22 mouse cellular contexts compared by ENCODE assay signal in the genomic region with DNA sequence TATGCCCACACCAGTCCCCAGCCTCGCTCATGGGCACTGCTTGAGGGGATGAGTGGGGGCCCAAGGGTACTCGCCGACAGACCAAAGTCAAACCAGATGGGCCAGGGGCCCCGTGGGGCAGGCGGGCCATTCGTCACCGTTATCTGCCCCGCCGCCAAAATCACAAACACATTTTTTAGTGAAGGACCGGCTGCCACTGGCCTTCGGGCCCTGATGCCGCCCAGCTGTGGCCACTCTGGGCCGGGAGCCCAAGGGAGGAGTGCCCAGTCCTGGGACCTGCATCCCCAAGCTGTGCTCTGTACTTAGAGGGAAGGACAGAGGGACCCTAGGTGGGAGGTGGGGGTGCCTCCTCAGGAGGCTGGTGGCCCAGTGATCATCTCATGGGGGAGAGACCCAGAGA. TPM values are rescaled to one million over a fixed set of nuclear protein-coding genes. Genes with fewer than 3 reads are reported as not detected.
DNase-seq lines count a peak whose midpoint lies in the region; ATAC-seq and TF ChIP-seq lines count a peak whose summit lies in the region.
"Had no signal": no experiment of that assay in that cellular context is flagged by ENCODE, and none has a peak within 500 bp of the region (broad histone marks: within the 10 kb centered on the region; RNA-seq: fewer than 3 reads in every experiment).

No protein-coding gene starts in this region.

- H3K36me3 ChIP-seq in hindbrain, embryonic 10.5 days, result no peaks in the 10 kb centered on the region
- H3K36me3 ChIP-seq in hindbrain, embryonic 13.5 days, result no peaks in the 10 kb centered on the region
- no peaks in the 10 kb centered on the region for H3K36me3 ChIP-seq in lung, postnatal 0 days (ENCODE audit: insufficient read depth, low read length)
- no peaks in the 10 kb centered on the region for H3K36me3 ChIP-seq in limb, embryonic 11.5 days (ENCODE audit: control insufficient read depth, insufficient read depth, low read length)
- H3K36me3 ChIP-seq: G1E; limb, embryonic 15.5 days; midbrain, embryonic 15.5 days had no signal

- no peak for TF ChIP-seq EP300 in lung, postnatal 0 days (IDR thresholded peaks at IDR 0.05)

- H3K4me3 ChIP-seq in hindbrain, embryonic 10.5 days, result no peak overlapping the region
- no peak overlapping the region for H3K4me3 ChIP-seq in hindbrain, embryonic 13.5 days
- H3K4me3 ChIP-seq in lung, postnatal 0 days (ENCODE audit: low read depth, low read length), result no peak overlapping the region
- H3K4me3 ChIP-seq in limb, embryonic 11.5 days (ENCODE audit: low read depth, low read length), result no peak overlapping the region
- H3K4me3 ChIP-seq: limb, embryonic 15.5 days; midbrain, embryonic 15.5 days had no signal

- H3K4me2 ChIP-seq in hindbrain, embryonic 13.5 days, result no peak overlapping the region
- H3K4me2 ChIP-seq in lung, postnatal 0 days (replicated peaks; ENCODE audit: low read depth, low read length), result no peak overlapping the region
- H3K4me2 ChIP-seq in limb, embryonic 11.5 days (ENCODE audit: low read depth, severe bottlenecking), result no peak overlapping the region
- H3K4me2 ChIP-seq: hindbrain, embryonic 14.5 days; limb, embryonic 15.5 days; midbrain, embryonic 15.5 days had no signal

- WGBS in hindbrain, embryonic 10.5 days, result 63% methylated on average over 13 of the region's 13 CpGs
- WGBS in hindbrain, embryonic 13.5 days, result 36% methylated on average over 13 of the region's 13 CpGs
- 43% methylated on average over 13 of the region's 13 CpGs for WGBS in lung, postnatal 0 days
- WGBS in limb, embryonic 11.5 days, result 16% methylated on average over 13 of the region's 13 CpGs

- no peak for DNase-seq in hindbrain, embryonic 10.5 days (ENCODE audit: low spot score)
- no peak for DNase-seq in lung, postnatal 0 days (ENCODE audit: low spot score)
- DNase-seq in lung, adult 18-20 months, result no peak
- peak; percentile 44 for DNase-seq in limb, embryonic 11.5 days (ENCODE audit: low spot score)
- no peak for DNase-seq in c-Kit-positive CD71-positive TER-119-positive erythroid progenitor cells, embryonic 14.5 days (ENCODE audit: low spot score)
- no peak for DNase-seq in frontal cortex, postnatal 25 days (ENCODE audit: low spot score in 2 of 2)
- DNase-seq: adrenal gland, postnatal 36 days; cerebellum, adult 11 months; cerebellum, adult 9-11 months; forebrain, postnatal 0 days; kidney, adult 9 months; kidney, postnatal 36 days; layer of hippocampus, postnatal 36 days had no signal

- peak overlapping the region; percentile 73 for H3K27ac ChIP-seq in hindbrain, embryonic 10.5 days
- H3K27ac ChIP-seq in hindbrain, embryonic 13.5 days, result no peak overlapping the region
- no peak overlapping the region for H3K27ac ChIP-seq in lung, postnatal 0 days (ENCODE audit: low read length)
- H3K27ac ChIP-seq in limb, embryonic 11.5 days (replicated peaks; ENCODE audit: low read depth, low read length), result no peak overlapping the region
- H3K27ac ChIP-seq: hindbrain, embryonic 14.5 days; limb, embryonic 15.5 days; liver, embryonic 14.5 days; midbrain, embryonic 15.5 days had no signal

- no peak for TF ChIP-seq CTCF in lung, postnatal 0 days (IDR thresholded peaks at IDR 0.05)

- no peak overlapping the region for H3K9ac ChIP-seq in hindbrain, embryonic 13.5 days
- H3K9ac ChIP-seq in lung, postnatal 0 days (replicated peaks; ENCODE audit: low read depth), result no peak overlapping the region
- no peak overlapping the region for H3K9ac ChIP-seq in limb, embryonic 11.5 days (ENCODE audit: low read length)
- H3K9ac ChIP-seq: forebrain, postnatal 0 days; hindbrain, embryonic 14.5 days; limb, embryonic 15.5 days; liver, embryonic 14.5 days; midbrain, embryonic 15.5 days had no signal

- no peaks in the 10 kb centered on the region for H3K9me3 ChIP-seq in hindbrain, embryonic 10.5 days
- H3K9me3 ChIP-seq in hindbrain, embryonic 13.5 days, result no peaks in the 10 kb centered on the region
- H3K9me3 ChIP-seq in lung, postnatal 0 days (ENCODE audit: low read length), result no peaks in the 10 kb centered on the region
- no peaks in the 10 kb centered on the region for H3K9me3 ChIP-seq in limb, embryonic 11.5 days (ENCODE audit: control insufficient read depth, low read length)
- H3K9me3 ChIP-seq: G1E; limb, embryonic 15.5 days; midbrain, embryonic 15.5 days had no signal

- no peak; the same call in 1 of the 2 replicates for ATAC-seq in hindbrain, embryonic 13.5 days (ENCODE audit: low FRiP score)
- peak; percentile 56 for ATAC-seq in lung, postnatal 0 days
- no peak for ATAC-seq in limb, embryonic 11.5 days (ENCODE audit: insufficient number of reproducible peaks, low FRiP score, low TSS enrichment, low read depth)
- ATAC-seq: forebrain, postnatal 0 days; intestine, embryonic 16.5 days; Patski had no signal

- H3K27me3 ChIP-seq in hindbrain, embryonic 10.5 days (ENCODE audit: insufficient read depth, poor library complexity, severe bottlenecking), result peaks cover 98% of the 10 kb centered on the region
- H3K27me3 ChIP-seq in hindbrain, embryonic 13.5 days, result peaks cover 66% of the 10 kb centered on the region
- H3K27me3 ChIP-seq in lung, postnatal 0 days (replicated peaks; ENCODE audit: insufficient read depth, low read length), result no peaks in the 10 kb centered on the region; the same call in 1 of the 2 replicates
- H3K27me3 ChIP-seq in limb, embryonic 11.5 days (ENCODE audit: control insufficient read depth, insufficient read depth, low read length), result peaks cover 24% of the 10 kb centered on the region
- H3K27me3 ChIP-seq: Patski had no signal

- H3K4me1 ChIP-seq in hindbrain, embryonic 10.5 days (replicated peaks), result peaks cover 56% of the 10 kb centered on the region
- H3K4me1 ChIP-seq in hindbrain, embryonic 13.5 days (replicated peaks), result peaks cover 16% of the 10 kb centered on the region
- H3K4me1 ChIP-seq in lung, postnatal 0 days (ENCODE audit: insufficient read depth, low read depth, low read length), result no peaks in the 10 kb centered on the region; the same call in 1 of the 2 replicates
- peaks cover 28% of the 10 kb centered on the region for H3K4me1 ChIP-seq in limb, embryonic 11.5 days (ENCODE audit: control insufficient read depth, insufficient read depth, low read length)
- H3K4me1 ChIP-seq: midbrain, embryonic 15.5 days had no signal

RNA-seq across cellular contexts. Expression of a gene that starts 10.5 kb away (rescaled TPM):
- 4.2 and 9.2 TPM in 2 replicates for polyA plus RNA-seq in hindbrain, embryonic 10.5 days (2016; fragmentation: Nextera tagmentation; extraction: Ambion mirVana)
- 11.2 and 11.9 TPM in 2 replicates for polyA plus RNA-seq in hindbrain, embryonic 13.5 days (2015; fragmentation: Nextera tagmentation; extraction: Ambion mirVana)
- polyA plus RNA-seq in lung, postnatal 0 days (2015; fragmentation: Nextera tagmentation; extraction: Ambion mirVana), result 7.9 and 8.8 TPM in 2 replicates
- polyA plus RNA-seq in limb, embryonic 11.5 days (2014; fragmentation: Nextera tagmentation; extraction: Ambion mirVana), result 4.1 and 4.5 TPM in 2 replicates

RNA-seq across cellular contexts. Expression of a gene that starts 14.5 kb away (rescaled TPM):
- 3.4 and 8.5 TPM in 2 replicates for polyA plus RNA-seq in hindbrain, embryonic 10.5 days (2016; fragmentation: Nextera tagmentation; extraction: Ambion mirVana)
- 19.3 and 21.0 TPM in 2 replicates for polyA plus RNA-seq in hindbrain, embryonic 13.5 days (2015; fragmentation: Nextera tagmentation; extraction: Ambion mirVana)
- 2.2 and 3.1 TPM in 2 replicates for polyA plus RNA-seq in lung, postnatal 0 days (2015; fragmentation: Nextera tagmentation; extraction: Ambion mirVana)
- polyA plus RNA-seq in limb, embryonic 11.5 days (2014; fragmentation: Nextera tagmentation; extraction: Ambion mirVana), result 2.3 and 2.4 TPM in 2 replicates
- polyA plus RNA-seq: G1E; thymus, postnatal 0 days had no signal

RNA-seq across cellular contexts. Expression of a gene that starts 18.0 kb away (rescaled TPM):
- polyA plus RNA-seq in hindbrain, embryonic 10.5 days (2016; fragmentation: Nextera tagmentation; extraction: Ambion mirVana), result 42.3 and 71.9 TPM in 2 replicates
- 169 and 176 TPM in 2 replicates for polyA plus RNA-seq in hindbrain, embryonic 13.5 days (2015; fragmentation: Nextera tagmentation; extraction: Ambion mirVana)
- 8.5 and 9.6 TPM in 2 replicates for polyA plus RNA-seq in lung, postnatal 0 days (2015; fragmentation: Nextera tagmentation; extraction: Ambion mirVana)
- 30.0 and 31.1 TPM in 2 replicates for polyA plus RNA-seq in limb, embryonic 11.5 days (2014; fragmentation: Nextera tagmentation; extraction: Ambion mirVana)
- polyA plus RNA-seq: G1E had no signal

RNA-seq across cellular contexts. Expression of a gene that starts 21.3 kb away (rescaled TPM):
- 11.3 and 15.3 TPM in 2 replicates for polyA plus RNA-seq in hindbrain, embryonic 10.5 days (2016; fragmentation: Nextera tagmentation; extraction: Ambion mirVana)
- polyA plus RNA-seq in hindbrain, embryonic 13.5 days (2015; fragmentation: Nextera tagmentation; extraction: Ambion mirVana), result 0.99 and 1.7 TPM in 2 replicates
- 7.6 and 7.8 TPM in 2 replicates for polyA plus RNA-seq in lung, postnatal 0 days (2015; fragmentation: Nextera tagmentation; extraction: Ambion mirVana)
- 2.3 and 2.5 TPM in 2 replicates for polyA plus RNA-seq in limb, embryonic 11.5 days (2014; fragmentation: Nextera tagmentation; extraction: Ambion mirVana)
- polyA plus RNA-seq: G1E had no signal
